ENCODE assay signal across 14 mouse cellular contexts in genomic region chr19:40459338-40459737, GRCm38 (mm10).
"Had no signal": no experiment of that assay in that cellular context is flagged by ENCODE, and none has a peak within 500 bp of the region (broad histone marks: within the 10 kb centered on the region; RNA-seq: fewer than 3 reads in every experiment).

No protein-coding gene starts in this region.

- ATAC-seq: intestine, postnatal 0 days; liver, embryonic 12.5 days; midbrain, embryonic 16.5 days had no signal

- DNase-seq: kidney, adult 2 months; kidney, postnatal 10 days; liver; right cerebral cortex, postnatal 25 days; thymus, adult 18-20 months; thymus, postnatal 36 days had no signal

- H3K27ac ChIP-seq: limb, embryonic 10.5 days; limb, embryonic 13.5 days; liver, embryonic 12.5 days; liver, embryonic 15.5 days; macrophage; midbrain, embryonic 12.5 days had no signal

- H3K4me3 ChIP-seq: limb, embryonic 10.5 days; limb, embryonic 13.5 days; liver, embryonic 12.5 days; liver, embryonic 15.5 days; midbrain, embryonic 12.5 days had no signal

- H3K4me2 ChIP-seq: limb, embryonic 13.5 days; liver, embryonic 12.5 days; liver, embryonic 15.5 days; midbrain, embryonic 12.5 days had no signal

- H3K9me3 ChIP-seq: limb, embryonic 10.5 days; limb, embryonic 13.5 days; liver, embryonic 12.5 days; liver, embryonic 15.5 days; midbrain, embryonic 12.5 days had no signal

- H3K9ac ChIP-seq: limb, embryonic 13.5 days; liver, embryonic 12.5 days; liver, embryonic 15.5 days; midbrain, embryonic 12.5 days had no signal

- H3K36me3 ChIP-seq: limb, embryonic 10.5 days; limb, embryonic 13.5 days; liver, embryonic 12.5 days; liver, embryonic 15.5 days; midbrain, embryonic 12.5 days had no signal

- H3K27me3 ChIP-seq: limb, embryonic 13.5 days; liver, embryonic 12.5 days; liver, embryonic 15.5 days; midbrain, embryonic 12.5 days had no signal
